Mouse (Mus musculus) MEL (cell line): ENCODE data around the gene Reep6. TPM values are rescaled to one million over a fixed set of nuclear protein-coding genes. Genes with fewer than 3 reads are reported as not detected.
A peak's percentile ranks its signal among the peaks of the same experiment; 100 is the strongest.

Experiments
- DNase-seq: peaks from one replicate; pipeline ENCODE4 v3.0.0; 2011; ENCODE audit warnings: low read depth, low spot score
- H3K27ac ChIP-seq: 2 replicates; pipeline ENCODE4 v1.5.1; 2012; ENCODE audit warnings: low read depth, mild to moderate bottlenecking, control low read depth, low read length, moderate library complexity; ENCODE audit not compliant: control insufficient read depth
- H3K27me3 ChIP-seq, 2 experiments: fragments of 150-350 bp in 1 of 2; sonication (generic) in 1 of 2; 2 replicates each; pipeline ENCODE4 v1.6.1; 2012; ENCODE audit warnings: low read length in 2 of 2, mild to moderate bottlenecking in 2 of 2, improper control_type of control experiment in 1 of 2, moderate library complexity in 1 of 2; ENCODE audit not compliant: insufficient read depth in 2 of 2, control insufficient read depth in 1 of 2
- H3K36me3 ChIP-seq, 2 experiments: 2 replicates each; pipeline ENCODE4 v1.6.1; 2012 to 2014; ENCODE audit warnings: low read length in 2 of 2, improper control_type of control experiment in 1 of 2, inconsistent platforms in 1 of 2, mild to moderate bottlenecking in 1 of 2; ENCODE audit not compliant: insufficient read depth in 2 of 2, control insufficient read depth in 1 of 2
- H3K4me1 ChIP-seq, 2 experiments: fragments of 150-350 bp in 1 of 2; sonication (generic) in 1 of 2; 2 replicates each; pipeline ENCODE4 v1.6.1; 2012; ENCODE audit warnings: low read length in 2 of 2, improper control_type of control experiment in 1 of 2, mild to moderate bottlenecking in 1 of 2; ENCODE audit not compliant: insufficient read depth in 2 of 2, control insufficient read depth in 1 of 2
- H3K4me3 ChIP-seq, 2 experiments: fragments of 150-350 bp in 1 of 2; sonication (generic) in 1 of 2; 2 replicates each; pipeline ENCODE4 v1.5.1; 2012; ENCODE audit warnings: low read depth in 2 of 2, low read length in 2 of 2, mild to moderate bottlenecking in 2 of 2, moderate library complexity in 2 of 2, control low read depth in 1 of 2, improper control_type of control experiment in 1 of 2; ENCODE audit not compliant: control insufficient read depth in 1 of 2, insufficient read depth in 1 of 2
- H3K79me2 ChIP-seq: 2 replicates; pipeline ENCODE4 v1.6.1; 2012; ENCODE audit warnings: mild to moderate bottlenecking, low read length, moderate library complexity; ENCODE audit not compliant: control insufficient read depth, poor library complexity, insufficient read depth
- H3K9ac ChIP-seq: 2 replicates; pipeline ENCODE4 v1.6.1; 2012; ENCODE audit warnings: low read depth, mild to moderate bottlenecking, control low read depth, low read length, moderate library complexity; ENCODE audit not compliant: control insufficient read depth, poor library complexity, severe bottlenecking
- H3K9me3 ChIP-seq: fragments of 150-350 bp; sonication (generic); replicated peaks from 2 replicates; pipeline ENCODE4 v1.6.1; 2012; ENCODE audit warnings: mild to moderate bottlenecking, low read length, improper control_type of control experiment, moderate library complexity; ENCODE audit not compliant: insufficient read depth
- BHLHE40 ChIP-seq: IDR thresholded peaks from 2 replicates; pipeline ENCODE4 v1.6.1; 2012; ENCODE audit warnings: low read depth, mild to moderate bottlenecking, inconsistent platforms, low read length, improper control_type of control experiment, borderline replicate concordance
- CHD2 ChIP-seq: IDR thresholded peaks from 2 replicates; pipeline ENCODE4 v1.6.1; 2011; ENCODE audit warnings: low read length, improper control_type of control experiment
- CTCF ChIP-seq, 3 experiments: IDR thresholded peaks in 2 of 3; conservative IDR thresholded peaks in 1 of 3; 2 replicates each; pipeline ENCODE4 v1.5.1; 2011 to 2012; ENCODE audit warnings: low read length in 3 of 3, low read depth in 2 of 3, mild to moderate bottlenecking in 2 of 3, improper control_type of control experiment in 1 of 3, inconsistent platforms in 1 of 3, mixed read lengths in 1 of 3, moderate library complexity in 1 of 3; ENCODE audit not compliant: control insufficient read depth in 1 of 3, insufficient read depth in 1 of 3, poor library complexity in 1 of 3, severe bottlenecking in 1 of 3
- ELF1 ChIP-seq: IDR thresholded peaks from 2 replicates; pipeline ENCODE4 v1.6.1; 2014; ENCODE audit warnings: low read depth, mild to moderate bottlenecking, inconsistent platforms, low read length, improper control_type of control experiment, moderate library complexity
- EP300 ChIP-seq, 2 experiments: IDR thresholded peaks; 2 replicates each; pipeline ENCODE4 v1.6.1; 2011; ENCODE audit warnings: improper control_type of control experiment in 2 of 2, low read length in 2 of 2, low read depth in 1 of 2, mild to moderate bottlenecking in 1 of 2
- ETS1 ChIP-seq: IDR thresholded peaks from 2 replicates; pipeline ENCODE4 v1.6.1; 2012; ENCODE audit warnings: low read depth, mild to moderate bottlenecking, inconsistent platforms, low read length, improper control_type of control experiment, moderate library complexity
- GATA1 ChIP-seq: IDR thresholded peaks from 2 replicates; pipeline ENCODE4 v1.6.1; 2011; ENCODE audit warnings: low read depth, low read length, improper control_type of control experiment
- KAT2A ChIP-seq: conservative IDR thresholded peaks from 2 replicates; pipeline ENCODE4 v1.6.1; 2012; ENCODE audit warnings: low read depth, low read length, improper control_type of control experiment, inconsistent platforms
- MAFK ChIP-seq: IDR thresholded peaks from 2 replicates; pipeline ENCODE4 v1.6.1; 2011; ENCODE audit warnings: low read depth, mild to moderate bottlenecking, low read length, improper control_type of control experiment, borderline replicate concordance
- MAX ChIP-seq: IDR thresholded peaks from 2 replicates; pipeline ENCODE4 v1.6.1; 2011; ENCODE audit warnings: low read length, improper control_type of control experiment
- MAZ ChIP-seq: IDR thresholded peaks from 2 replicates; pipeline ENCODE4 v1.6.1; 2012; ENCODE audit warnings: low read depth, mild to moderate bottlenecking, inconsistent platforms, low read length, improper control_type of control experiment
- MEF2A ChIP-seq: IDR thresholded peaks from 2 replicates; pipeline ENCODE4 v1.6.1; 2014; ENCODE audit warnings: low read depth, mild to moderate bottlenecking, inconsistent platforms, low read length, improper control_type of control experiment; ENCODE audit not compliant: poor library complexity, insufficient replicate concordance, severe bottlenecking; ENCODE audit errors: extremely low read depth
- MXI1 ChIP-seq: IDR thresholded peaks from 2 replicates; pipeline ENCODE4 v1.6.1; 2011; ENCODE audit warnings: mild to moderate bottlenecking, low read depth, low read length, improper control_type of control experiment
- MYB ChIP-seq: IDR thresholded peaks from 2 replicates; pipeline ENCODE4 v1.6.1; 2011; ENCODE audit warnings: mild to moderate bottlenecking, low read depth, low read length, improper control_type of control experiment
- MYC ChIP-seq: IDR thresholded peaks from 2 replicates; pipeline ENCODE4 v1.6.1; 2011; ENCODE audit warnings: low read depth, mild to moderate bottlenecking, low read length, improper control_type of control experiment, moderate library complexity
- NELFE ChIP-seq: IDR thresholded peaks from 2 replicates; pipeline ENCODE4 v1.6.1; 2011; ENCODE audit warnings: low read depth, low read length, improper control_type of control experiment
- NRF1 ChIP-seq: IDR thresholded peaks from 2 replicates; pipeline ENCODE4 v1.6.1; 2014; ENCODE audit warnings: low read depth, mild to moderate bottlenecking, inconsistent platforms, low read length, improper control_type of control experiment, moderate library complexity; ENCODE audit not compliant: poor library complexity, insufficient read depth, severe bottlenecking
- POLR2AphosphoS2 ChIP-seq: IDR thresholded peaks from 2 replicates; pipeline ENCODE4 v1.6.1; 2011; ENCODE audit warnings: low read length, improper control_type of control experiment
- RAD21 ChIP-seq: IDR thresholded peaks from 2 replicates; pipeline ENCODE4 v1.6.1; 2011; ENCODE audit warnings: mild to moderate bottlenecking, low read depth, low read length, improper control_type of control experiment
- RCOR1 ChIP-seq: IDR thresholded peaks from 2 replicates; pipeline ENCODE4 v1.6.1; 2012; ENCODE audit warnings: low read depth, mild to moderate bottlenecking, inconsistent platforms, low read length, improper control_type of control experiment
- SIN3A ChIP-seq: IDR thresholded peaks from 2 replicates; pipeline ENCODE4 v1.6.1; 2012; ENCODE audit warnings: low read length, improper control_type of control experiment, inconsistent platforms
- SMC3 ChIP-seq: IDR thresholded peaks from 2 replicates; pipeline ENCODE4 v1.6.1; 2011; ENCODE audit warnings: low read depth, low read length, improper control_type of control experiment
- TAL1 ChIP-seq: IDR thresholded peaks from 2 replicates; pipeline ENCODE4 v1.6.1; 2012; ENCODE audit warnings: mild to moderate bottlenecking, inconsistent platforms, low read length, moderate library complexity, mixed read lengths
- TBP ChIP-seq: IDR thresholded peaks from 2 replicates; pipeline ENCODE4 v1.8.0; 2011; ENCODE audit warnings: low read depth, low read length, improper control_type of control experiment
- TCF12 ChIP-seq: IDR thresholded peaks from 2 replicates; pipeline ENCODE4 v1.6.1; 2014; ENCODE audit warnings: low read depth, mild to moderate bottlenecking, inconsistent platforms, low read length, improper control_type of control experiment, moderate library complexity
- UBTF ChIP-seq: IDR thresholded peaks from 2 replicates; pipeline ENCODE4 v1.6.1; 2012; ENCODE audit warnings: low read depth, mild to moderate bottlenecking, inconsistent platforms, low read length, improper control_type of control experiment, moderate library complexity, borderline replicate concordance; ENCODE audit not compliant: insufficient read depth
- USF2 ChIP-seq, 2 experiments: IDR thresholded peaks; 2 replicates each; pipeline ENCODE4 v1.6.1; 2011 to 2012; ENCODE audit warnings: improper control_type of control experiment in 2 of 2, low read length in 2 of 2, borderline replicate concordance in 1 of 2, inconsistent platforms in 1 of 2, low read depth in 1 of 2, mild to moderate bottlenecking in 1 of 2; ENCODE audit not compliant: insufficient read depth in 1 of 2
- ZC3H11A ChIP-seq: IDR thresholded peaks from 2 replicates; pipeline ENCODE4 v1.6.1; 2012; ENCODE audit warnings: low read depth, mild to moderate bottlenecking, inconsistent platforms, low read length, improper control_type of control experiment
- ZKSCAN1 ChIP-seq: IDR thresholded peaks from 2 replicates; pipeline ENCODE4 v1.6.1; 2012; ENCODE audit warnings: low read depth, mild to moderate bottlenecking, inconsistent platforms, low read length, improper control_type of control experiment, moderate library complexity
- ZMIZ1 ChIP-seq: IDR thresholded peaks from 2 replicates; pipeline ENCODE4 v1.6.1; 2012; ENCODE audit warnings: low read depth, mild to moderate bottlenecking, inconsistent platforms, low read length, improper control_type of control experiment, moderate library complexity
- polyA plus RNA-seq, 2 experiments: library from polyadenylated mRNA; stranded (reverse) in 1 of 2; unstranded in 1 of 2; fragments of >175 nt in 1 of 2; fragments of >200 nt in 1 of 2; gene quantifications; 2 replicates each; pipeline versions ENCODE4 v1.2.1 to v1.2.4; 2012; ENCODE audit warnings: low replicate concordance in 2 of 2, low read depth in 1 of 2; ENCODE audit not compliant: insufficient read length in 2 of 2, insufficient read depth in 1 of 2, missing spikeins in 1 of 2
- total RNA-seq: library from RNA; depleted of rRNA; stranded (reverse); fragments of 300-350 nt; gene quantifications from 2 replicates; pipeline ENCODE4 v1.2.3, GENCODE M21; 2012

Reep6 gene
- total and polyA plus RNA-seq, 3 experiments, result 3.2 to 27.9 TPM; not detected in 1

DNA sequence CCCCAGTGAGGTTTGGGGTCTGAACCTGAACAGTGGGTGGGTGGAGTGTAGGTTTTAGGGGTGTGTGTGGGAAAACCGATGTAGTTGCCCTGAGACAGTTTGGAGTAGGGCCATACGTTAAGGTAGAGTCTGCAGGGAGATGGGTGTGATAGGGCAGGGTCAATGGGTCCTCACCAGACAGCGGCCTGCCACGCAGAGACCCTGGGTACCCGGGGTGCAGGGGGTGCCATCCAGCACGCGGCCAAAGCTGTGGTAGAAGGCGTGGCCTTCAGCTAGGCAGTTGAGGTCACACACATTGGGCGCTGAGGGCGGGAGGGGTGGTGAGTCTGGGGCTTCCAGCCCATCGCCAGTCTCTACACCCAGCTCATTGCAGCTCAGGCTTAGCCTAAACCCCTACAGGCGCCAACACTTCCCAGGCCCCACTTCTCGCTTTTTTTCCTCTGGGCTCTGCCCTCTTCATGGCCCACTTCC, 13.7 kb downstream of the Reep6 start:
- peak; percentile 65 for DNase-seq
- H3K27ac ChIP-seq, result peak overlapping the region; percentile 81
- TF ChIP-seq MAX (peak; percentile 44; the same call in 1 of the 2 replicates), RAD21 (no peak), ZC3H11A (no peak), TBP (0 out of 2 replicates have a peak, but pooled peaks have one; percentile 18), CHD2 (no peak), POLR2AphosphoS2 (no peak), ZMIZ1 (no peak), UBTF (no peak)
- TF ChIP-seq, all 39 proteins: peak for 2
- Histone ChIP-seq H3K79me2 (no peaks in the 10 kb centered on the region; the same call in 1 of the 2 replicates), H3K4me1 (peaks cover 11 to 25% of the 10 kb centered on the region in 2 experiments), H3K4me3 (peak overlapping the region; percentile 24 to 53), H3K9me3 (no peaks in the 10 kb centered on the region), H3K36me3 (peaks cover 0 to 14% of the 10 kb centered on the region in 2 experiments; a peak in 2 of 4 replicates), H3K9ac (peak overlapping the region; percentile 37), H3K27me3 (no peaks in the 10 kb centered on the region)

- Histone ChIP-seq H3K79me2 (no peaks in the 10 kb centered on the region; the same call in 1 of the 2 replicates), H3K9me3 (no peaks in the 10 kb centered on the region), H3K27ac (peak overlapping the region; percentile 97), H3K27me3 (no peaks in the 10 kb centered on the region), H3K36me3 (peaks cover 0 to 14% of the 10 kb centered on the region in 2 experiments; a peak in 2 of 4 replicates), H3K4me3 (peak overlapping the region; percentile 24 to 53), H3K9ac (peak overlapping the region; percentile 52), H3K4me1 (peaks cover 11 to 25% of the 10 kb centered on the region in 2 experiments)
- DNase-seq, result peak; percentile 93
- TF ChIP-seq TCF12 (peak; percentile 93), MYB (peak; percentile 69; the same call in 1 of the 2 replicates), MYC (peak; percentile 85), CTCF (IDR thresholded peaks at IDR 0.05 in 2 of 3, conservative IDR thresholded peaks at IDR 0.05 in 1 of 3; ENCODE audit: control insufficient read depth in 1 of 3, insufficient read depth in 1 of 3, low read depth in 2 of 3, low read length in 3 of 3, poor library complexity in 1 of 3, severe bottlenecking in 1 of 3) (no peak), RCOR1 (peak; percentile 80), MEF2A (peak; percentile 91), SIN3A (peak; percentile 80), ELF1 (peak; percentile 54; the same call in 1 of the 2 replicates), USF2 (IDR thresholded peaks at IDR 0.05; ENCODE audit: borderline replicate concordance in 1 of 2, insufficient read depth in 1 of 2, low read depth in 1 of 2, low read length in 2 of 2) (no peak), MAZ (peak; percentile 70; the same call in 1 of the 2 replicates), BHLHE40 (peak; percentile 80), SMC3 (no peak), MAFK (no peak), NELFE (peak; percentile 43; the same call in 1 of the 2 replicates), MXI1 (peak; percentile 79; the same call in 1 of the 2 replicates), EP300 (IDR thresholded peaks at IDR 0.05; ENCODE audit: low read depth in 1 of 2, low read length in 2 of 2) (peak; percentile 74 to 89), KAT2A (no peak; the same call in 1 of the 2 replicates), GATA1 (peak; percentile 83), NRF1 (0 out of 2 replicates have a peak, but pooled peaks have one; percentile 20), MAX (peak; percentile 70), ZKSCAN1 (no peak), ETS1 (peak; percentile 85), TAL1 (peak; percentile 97), POLR2AphosphoS2 (no peak)
Measured at GRCm38 (mm10) chr10:80344131-80344661, 14.4 kb downstream of the Reep6 start.
